Mouse (Mus musculus): ENCODE measurements around the gene Zfp423.

DNA sequence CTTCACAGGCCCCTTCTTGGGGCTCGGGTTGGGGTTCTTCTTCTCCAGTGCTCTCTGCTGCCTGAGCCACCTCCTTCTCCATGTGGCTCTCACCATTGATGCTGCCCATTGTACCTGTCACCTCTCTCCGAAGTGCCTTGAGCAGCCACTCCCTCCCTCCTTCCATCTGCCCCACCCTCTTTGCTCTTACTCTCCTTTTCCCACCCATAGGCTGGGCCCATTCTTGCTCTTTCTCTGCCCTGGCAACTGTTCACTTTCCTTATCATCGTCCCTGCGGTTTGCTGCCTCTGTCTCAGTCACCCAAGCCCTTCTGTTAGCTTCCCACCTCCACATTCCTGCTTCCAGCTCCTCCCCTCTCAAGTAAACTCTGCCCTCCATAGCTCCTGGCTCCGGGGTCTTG lies 25.4 kb upstream of the Zfp423 start:
- no peak for TF ChIP-seq CTCF (IDR thresholded peaks at IDR 0.05)
- no peak for TF ChIP-seq EP300 (IDR thresholded peaks at IDR 0.05)

Measured in lung, postnatal 0 days (tissue).